9 mouse cellular contexts compared by ENCODE assay signal in genomic region chr13:21170431-21171155, GRCm38 (mm10). TPM values are rescaled to one million over a fixed set of nuclear protein-coding genes. Genes with fewer than 3 reads are reported as not detected.
A peak's percentile ranks its signal among the peaks of the same experiment; 100 is the strongest.
DNase-seq lines count a peak whose midpoint lies in the region; ATAC-seq lines count a peak whose summit lies in the region.
"Had no signal": no experiment of that assay in that cellular context is flagged by ENCODE, and none has a peak within 500 bp of the region (broad histone marks: within the 10 kb centered on the region; RNA-seq: fewer than 3 reads in every experiment).

No protein-coding gene starts in this region.

- peak overlapping the region; percentile 94 for H3K4me2 ChIP-seq in heart, embryonic 16.5 days (ENCODE audit: low read depth, low read length)
- H3K4me2 ChIP-seq in hindbrain, embryonic 15.5 days = peak overlapping the region; percentile 98
- H3K4me2 ChIP-seq in midbrain, embryonic 14.5 days (ENCODE audit: low read length) = peak overlapping the region; percentile 65

- H3K9me3 ChIP-seq in heart, embryonic 16.5 days (replicated peaks; ENCODE audit: control insufficient read depth, low read length) = no peaks in the 10 kb centered on the region
- H3K9me3 ChIP-seq in embryonic facial prominence, embryonic 10.5 days = no peaks in the 10 kb centered on the region
- H3K9me3 ChIP-seq in hindbrain, embryonic 15.5 days = no peaks in the 10 kb centered on the region
- H3K9me3 ChIP-seq in midbrain, embryonic 14.5 days (ENCODE audit: control insufficient read depth, low read length) = no peaks in the 10 kb centered on the region

- 57% methylated on average over 17 of the region's 17 CpGs for WGBS in heart, embryonic 16.5 days
- 27% methylated on average over 17 of the region's 17 CpGs for WGBS in embryonic facial prominence, embryonic 10.5 days
- WGBS in hindbrain, embryonic 15.5 days = 34% methylated on average over 17 of the region's 17 CpGs
- 33% methylated on average over 17 of the region's 17 CpGs for WGBS in midbrain, embryonic 14.5 days

- peak overlapping the region; percentile 66 for H3K4me3 ChIP-seq in heart, embryonic 16.5 days (ENCODE audit: low read length)
- peak overlapping the region; percentile 65 for H3K4me3 ChIP-seq in embryonic facial prominence, embryonic 10.5 days
- H3K4me3 ChIP-seq in hindbrain, embryonic 15.5 days = peak overlapping the region; percentile 64
- peak overlapping the region; percentile 53 for H3K4me3 ChIP-seq in midbrain, embryonic 14.5 days (replicated peaks; ENCODE audit: low read depth, low read length)

- peaks cover 15% of the 10 kb centered on the region for H3K4me1 ChIP-seq in heart, embryonic 16.5 days (ENCODE audit: control insufficient read depth, insufficient read depth, low read length)
- H3K4me1 ChIP-seq in embryonic facial prominence, embryonic 10.5 days = peaks cover 22% of the 10 kb centered on the region
- H3K4me1 ChIP-seq in hindbrain, embryonic 15.5 days (replicated peaks) = peaks cover 22% of the 10 kb centered on the region
- H3K4me1 ChIP-seq in midbrain, embryonic 14.5 days (ENCODE audit: control insufficient read depth, insufficient read depth, low read length) = peaks cover 8% of the 10 kb centered on the region; the same call in 1 of the 2 replicates

- no peaks in the 10 kb centered on the region for H3K36me3 ChIP-seq in heart, embryonic 16.5 days (ENCODE audit: control insufficient read depth, insufficient read depth)
- H3K36me3 ChIP-seq in embryonic facial prominence, embryonic 10.5 days (replicated peaks) = no peaks in the 10 kb centered on the region
- no peaks in the 10 kb centered on the region for H3K36me3 ChIP-seq in hindbrain, embryonic 15.5 days
- H3K36me3 ChIP-seq in midbrain, embryonic 14.5 days (ENCODE audit: control insufficient read depth, insufficient read depth, low read length) = no peaks in the 10 kb centered on the region

- H3K9ac ChIP-seq in heart, embryonic 16.5 days (ENCODE audit: low read length) = peak overlapping the region; percentile 51; the same call in 1 of the 2 replicates
- H3K9ac ChIP-seq in hindbrain, embryonic 15.5 days = no peak overlapping the region
- H3K9ac ChIP-seq in midbrain, embryonic 14.5 days (replicated peaks; ENCODE audit: low read length) = peak overlapping the region; percentile 39; the same call in 1 of the 2 replicates

- H3K27me3 ChIP-seq in heart, embryonic 16.5 days (ENCODE audit: control insufficient read depth, insufficient read depth, low read length) = no peaks in the 10 kb centered on the region
- H3K27me3 ChIP-seq in embryonic facial prominence, embryonic 10.5 days (replicated peaks; ENCODE audit: low read depth, poor library complexity, severe bottlenecking) = no peaks in the 10 kb centered on the region
- H3K27me3 ChIP-seq in hindbrain, embryonic 15.5 days = no peaks in the 10 kb centered on the region
- H3K27me3 ChIP-seq in midbrain, embryonic 14.5 days (ENCODE audit: control insufficient read depth, insufficient read depth, low read length) = peaks cover 4% of the 10 kb centered on the region; the same call in 1 of the 2 replicates

- DNase-seq in heart, postnatal 36 days = no peak
- no peak for DNase-seq in embryonic facial prominence, embryonic 10.5 days (ENCODE audit: low spot score)
- no peak for DNase-seq in midbrain, embryonic 14.5 days
- no peak for DNase-seq in thymus, postnatal 36 days
- DNase-seq in gastrocnemius, postnatal 4 days (ENCODE audit: low spot score in 2 of 2) = no peak
- no peak for DNase-seq in layer of hippocampus, postnatal 25 days (ENCODE audit: extremely low spot score in 1 of 2, low spot score in 1 of 2)

- ATAC-seq in heart, embryonic 16.5 days (replicated peaks; ENCODE audit: extremely low read depth, insufficient read depth, low FRiP score) = no peak
- no peak for ATAC-seq in hindbrain, embryonic 15.5 days (ENCODE audit: low FRiP score, low read depth)
- ATAC-seq in midbrain, embryonic 14.5 days (ENCODE audit: low FRiP score, low TSS enrichment) = no peak

- intact Hi-C loops in heart, postnatal 36 days (cut with DNase I) = loop anchor here (5.0 kb wide), 1 partner anchor 107 kb away; no protein-coding TSS in a partner anchor

- H3K27ac ChIP-seq in heart, embryonic 16.5 days (ENCODE audit: low read length) = no peak overlapping the region
- H3K27ac ChIP-seq in embryonic facial prominence, embryonic 10.5 days (replicated peaks) = no peak overlapping the region
- no peak overlapping the region for H3K27ac ChIP-seq in hindbrain, embryonic 15.5 days (replicated peaks)
- H3K27ac ChIP-seq in midbrain, embryonic 14.5 days (replicated peaks; ENCODE audit: low read depth, low read length) = no peak overlapping the region

RNA-seq across cellular contexts. Expression of gene Trim27, which starts 8.7 kb away (rescaled TPM):
- 72.4 and 72.8 TPM in 2 replicates for polyA plus RNA-seq in heart, embryonic 16.5 days (2015; fragmentation: Nextera tagmentation; extraction: Ambion mirVana)
- total RNA-seq in heart, postnatal 36 days (2021) = 10 to 100 TPM; 19.7 to 20.0 TPM
- 180 and 191 TPM in 2 replicates for polyA plus RNA-seq in embryonic facial prominence, embryonic 10.5 days (2016; fragmentation: Nextera tagmentation; extraction: Ambion mirVana)
- 84.3 and 84.8 TPM in 2 replicates for polyA plus RNA-seq in hindbrain, embryonic 15.5 days (2015; fragmentation: Nextera tagmentation; extraction: Ambion mirVana)
- polyA plus RNA-seq in midbrain, embryonic 14.5 days (2014; fragmentation: Nextera tagmentation; extraction: Ambion mirVana) = 78.2 and 84.3 TPM in 2 replicates
- total RNA-seq in gastrocnemius, postnatal 4 days (2021) = 10 to 100 TPM; 46.7 to 48.8 TPM
- total RNA-seq in layer of hippocampus, postnatal 25 days (2021) = 10 to 100 TPM; 37.8 to 42.2 TPM

RNA-seq across cellular contexts. Expression of gene Olfr1368, which starts 24.9 kb away (rescaled TPM):
- polyA plus RNA-seq in heart, embryonic 16.5 days (2015; fragmentation: Nextera tagmentation; extraction: Ambion mirVana) = not detected in 2 replicates
- not detected for total RNA-seq in heart, postnatal 36 days (2021)
- not detected in 2 replicates for polyA plus RNA-seq in embryonic facial prominence, embryonic 10.5 days (2016; fragmentation: Nextera tagmentation; extraction: Ambion mirVana)
- polyA plus RNA-seq in hindbrain, embryonic 15.5 days (2015; fragmentation: Nextera tagmentation; extraction: Ambion mirVana) = not detected in 2 replicates
- polyA plus RNA-seq in midbrain, embryonic 14.5 days (2014; fragmentation: Nextera tagmentation; extraction: Ambion mirVana) = not detected in 2 replicates
- not detected for total RNA-seq in gastrocnemius, postnatal 4 days (2021)
- total RNA-seq in layer of hippocampus, postnatal 25 days (2021) = not detected
- total RNA-seq: liver, adult 2 months had no signal
- polyA plus RNA-seq: liver, adult 2 months had no signal

RNA-seq across cellular contexts. Expression of gene Olfr263, which starts 41.2 kb away (rescaled TPM):
- polyA plus RNA-seq in heart, embryonic 16.5 days (2015; fragmentation: Nextera tagmentation; extraction: Ambion mirVana) = not detected in 2 replicates
- not detected for total RNA-seq in heart, postnatal 36 days (2021)
- polyA plus RNA-seq in embryonic facial prominence, embryonic 10.5 days (2016; fragmentation: Nextera tagmentation; extraction: Ambion mirVana) = not detected in 2 replicates
- polyA plus RNA-seq in hindbrain, embryonic 15.5 days (2015; fragmentation: Nextera tagmentation; extraction: Ambion mirVana) = not detected in 2 replicates
- polyA plus RNA-seq in midbrain, embryonic 14.5 days (2014; fragmentation: Nextera tagmentation; extraction: Ambion mirVana) = not detected in 2 replicates
- not detected for total RNA-seq in gastrocnemius, postnatal 4 days (2021)
- total RNA-seq in layer of hippocampus, postnatal 25 days (2021) = not detected
- total RNA-seq: liver, adult 2 months had no signal
- polyA plus RNA-seq: liver, adult 2 months had no signal

RNA-seq across cellular contexts. Expression of gene Olfr1369-ps1, which starts 59.3 kb away (rescaled TPM):
- 0.04 TPM in 1 of 2 replicates, not detected in the other for polyA plus RNA-seq in heart, embryonic 16.5 days (2015; fragmentation: Nextera tagmentation; extraction: Ambion mirVana)
- total RNA-seq in heart, postnatal 36 days (2021) = not detected
- 0.04 and 0.09 TPM in 2 replicates for polyA plus RNA-seq in embryonic facial prominence, embryonic 10.5 days (2016; fragmentation: Nextera tagmentation; extraction: Ambion mirVana)
- 0.05 TPM in 1 of 2 replicates, not detected in the other for polyA plus RNA-seq in hindbrain, embryonic 15.5 days (2015; fragmentation: Nextera tagmentation; extraction: Ambion mirVana)
- polyA plus RNA-seq in midbrain, embryonic 14.5 days (2014; fragmentation: Nextera tagmentation; extraction: Ambion mirVana) = not detected in 2 replicates
- total RNA-seq in gastrocnemius, postnatal 4 days (2021) = not detected
- total RNA-seq in layer of hippocampus, postnatal 25 days (2021) = not detected
- total RNA-seq: liver, adult 2 months had no signal
- polyA plus RNA-seq: liver, adult 2 months had no signal
